Mouse (Mus musculus): ENCODE results near the gene Scaf8. TPM values are rescaled to one million over a fixed set of nuclear protein-coding genes. Genes with fewer than 3 reads are reported as not detected.

Gene Scaf8
- polyA plus RNA-seq, 1 experiment from 2014 or later: 20.2 TPM

DNA sequence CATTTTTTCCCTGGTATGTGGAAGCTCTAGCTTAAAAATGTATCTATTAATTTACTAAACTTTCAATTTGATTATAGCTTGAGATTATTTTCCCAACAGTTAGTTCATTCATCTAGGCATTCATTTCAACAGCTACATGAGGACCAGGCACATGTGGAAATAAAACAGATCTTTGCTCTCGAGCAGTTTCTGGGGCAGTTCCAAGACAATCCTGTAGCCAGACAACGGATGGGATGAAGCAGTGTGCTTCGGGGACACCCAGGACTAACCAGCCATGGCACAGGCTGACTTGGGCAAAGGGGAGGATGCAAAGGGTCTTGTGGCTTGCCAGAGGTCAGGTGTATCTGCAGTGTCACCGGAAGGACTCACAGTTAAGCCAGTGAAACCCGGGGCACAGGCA is 117.9 kb downstream of the Scaf8 start:
- Histone ChIP-seq H3K4me3 (ENCODE audit: low read length) (no peak overlapping the region), H3K36me3 (ENCODE audit: insufficient read depth, low read length) (0 out of 2 replicates have a peak, but pooled peaks cover 3% of the 10 kb centered on the region), H3K27me3 (ENCODE audit: insufficient read depth, low read length) (no peaks in the 10 kb centered on the region), H3K9me3 (ENCODE audit: low read length) (no peaks in the 10 kb centered on the region), H3K4me1 (ENCODE audit: insufficient read depth, low read length) (no peaks in the 10 kb centered on the region), H3K4me2 (replicated peaks; ENCODE audit: low read depth, low read length) (no peak overlapping the region), H3K27ac (ENCODE audit: low read length) (no peak overlapping the region), H3K9ac (replicated peaks; ENCODE audit: low read length) (no peak overlapping the region)
- 87% methylated on average over 5 of the region's 5 CpGs for WGBS
- ATAC-seq (ENCODE audit: low FRiP score, low TSS enrichment): no peak

- H3K27ac ChIP-seq (ENCODE audit: low read length): no peak overlapping the region
- peaks cover 11% of the 10 kb centered on the region for H3K4me1 ChIP-seq (ENCODE audit: insufficient read depth, low read length)
- no peak overlapping the region for H3K9ac ChIP-seq (replicated peaks; ENCODE audit: low read length)
- no peak overlapping the region for H3K4me2 ChIP-seq (replicated peaks; ENCODE audit: low read depth, low read length)
- H3K27me3 ChIP-seq (ENCODE audit: insufficient read depth, low read length): no peaks in the 10 kb centered on the region
- WGBS: 76% methylated on average over 3 of the region's 3 CpGs
- ATAC-seq (ENCODE audit: low FRiP score, low TSS enrichment): no peak
- H3K36me3 ChIP-seq (ENCODE audit: insufficient read depth, low read length): 0 out of 2 replicates have a peak, but pooled peaks cover 4% of the 10 kb centered on the region
- no peaks in the 10 kb centered on the region for H3K9me3 ChIP-seq (ENCODE audit: low read length)
- H3K4me3 ChIP-seq (ENCODE audit: low read length): no peak overlapping the region
Observed at GRCm38 (mm10) chr17:3243672-3244071, 128.9 kb downstream of the Scaf8 start.

DNA sequence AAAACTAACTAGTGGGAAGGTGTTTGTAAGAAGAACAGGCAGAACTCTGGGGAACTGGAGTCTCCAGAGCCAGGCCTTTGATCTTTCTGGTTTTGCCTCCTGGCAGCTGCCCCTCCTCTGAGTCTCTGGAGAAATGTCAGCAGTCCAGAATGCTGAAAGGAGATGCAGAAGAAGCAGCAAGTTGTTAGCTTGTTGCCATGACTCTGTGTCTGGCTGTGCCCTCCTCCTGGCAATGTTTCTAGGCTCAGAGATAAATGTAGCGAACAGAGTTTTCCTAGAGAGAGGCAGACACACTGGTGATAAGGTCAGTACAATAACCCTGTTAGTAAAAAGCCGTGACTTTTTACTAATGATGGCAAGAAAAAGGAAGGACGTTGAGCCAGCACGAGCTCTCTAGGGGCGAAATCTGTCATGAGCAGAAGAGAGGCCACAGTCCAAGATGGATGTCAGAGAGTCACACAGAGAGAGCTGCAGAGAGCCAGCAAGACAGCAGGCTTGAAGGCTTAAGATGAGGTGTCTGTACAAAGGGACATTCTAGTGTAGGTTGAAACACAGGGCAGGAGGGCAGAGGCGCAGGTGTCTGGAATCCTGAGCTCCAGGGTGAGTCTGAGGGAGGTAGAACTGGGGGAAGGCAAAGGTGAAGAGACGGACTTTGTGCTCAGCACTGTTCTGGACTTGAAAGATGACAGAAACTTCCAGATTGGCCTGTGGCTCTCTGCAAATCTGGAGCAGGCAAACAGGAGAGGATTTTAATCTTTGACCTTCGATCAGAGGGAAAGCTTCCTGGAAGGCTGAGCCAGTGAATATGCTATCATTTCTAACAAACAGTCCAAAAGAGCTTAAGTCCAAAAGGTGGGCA is 130.3 kb downstream of the Scaf8 start:
- no peak overlapping the region for H3K4me2 ChIP-seq (replicated peaks; ENCODE audit: low read depth, low read length)
- peak; percentile 72; the same call in 1 of the 2 replicates for ATAC-seq (ENCODE audit: low FRiP score, low TSS enrichment)
- H3K27me3 ChIP-seq (ENCODE audit: insufficient read depth, low read length): no peaks in the 10 kb centered on the region
- no peak overlapping the region for H3K9ac ChIP-seq (replicated peaks; ENCODE audit: low read length)
- H3K4me1 ChIP-seq (ENCODE audit: insufficient read depth, low read length): peaks cover 16% of the 10 kb centered on the region
- H3K27ac ChIP-seq (ENCODE audit: low read length): no peak overlapping the region
- WGBS: 80% methylated on average over 8 of the region's 8 CpGs
- H3K36me3 ChIP-seq (ENCODE audit: insufficient read depth, low read length): 0 out of 2 replicates have a peak, but pooled peaks cover 2% of the 10 kb centered on the region
- no peaks in the 10 kb centered on the region for H3K9me3 ChIP-seq (ENCODE audit: low read length)
- no peak overlapping the region for H3K4me3 ChIP-seq (ENCODE audit: low read length)

DNA sequence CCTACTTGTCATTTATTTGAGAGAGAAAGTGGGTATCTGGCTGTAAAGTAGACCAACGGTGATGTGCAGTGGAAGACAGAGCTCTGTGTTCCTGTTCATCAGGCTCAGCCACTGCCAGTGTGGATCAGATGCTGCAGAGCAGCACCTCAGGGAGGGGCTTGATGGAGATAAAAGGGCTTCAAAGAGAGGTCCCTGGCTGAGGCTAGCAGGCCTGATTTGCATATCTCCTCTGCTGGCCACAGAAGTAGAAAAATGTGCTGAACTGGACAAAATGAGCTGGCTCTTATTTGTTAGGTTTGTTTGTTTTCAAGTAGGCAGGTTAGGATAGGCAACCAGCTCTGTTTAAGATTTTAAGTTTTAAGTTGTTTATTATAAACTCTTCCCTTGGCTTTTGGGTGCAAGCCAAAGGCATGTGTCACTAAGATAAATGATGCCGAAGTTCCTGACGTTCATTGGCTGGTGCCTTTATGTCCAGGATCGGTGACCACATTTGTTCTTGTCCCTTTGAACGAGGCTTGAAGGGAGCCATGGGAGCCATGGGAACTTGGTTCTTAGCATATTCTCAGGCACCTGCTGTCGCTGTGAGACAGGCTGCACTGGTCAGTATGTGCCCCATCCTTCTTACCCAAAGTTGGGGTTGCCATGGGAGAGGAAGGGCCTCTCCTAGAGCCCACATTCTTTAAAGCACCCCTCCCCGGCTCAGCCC is 132.0 kb downstream of the Scaf8 start:
- H3K9ac ChIP-seq (replicated peaks; ENCODE audit: low read length): no peak overlapping the region
- no peak overlapping the region for H3K27ac ChIP-seq (ENCODE audit: low read length)
- H3K4me2 ChIP-seq (replicated peaks; ENCODE audit: low read depth, low read length): no peak overlapping the region
- 32% methylated on average over 7 of the region's 7 CpGs for WGBS
- H3K4me3 ChIP-seq (ENCODE audit: low read length): no peak overlapping the region
- no peaks in the 10 kb centered on the region for H3K36me3 ChIP-seq (ENCODE audit: insufficient read depth, low read length)
- no peak for ATAC-seq (ENCODE audit: low FRiP score, low TSS enrichment)
- H3K4me1 ChIP-seq (ENCODE audit: insufficient read depth, low read length): peaks cover 16% of the 10 kb centered on the region
- H3K27me3 ChIP-seq (ENCODE audit: insufficient read depth, low read length): no peaks in the 10 kb centered on the region
- H3K9me3 ChIP-seq (ENCODE audit: low read length): no peaks in the 10 kb centered on the region

Other genes with a start within 250 kb of the Scaf8 start
- 5.0 and 5.5 TPM in 2 replicates for gene Tiam2, start 211.6 kb downstream of the Scaf8 start, polyA plus RNA-seq (2015; fragmentation: Nextera tagmentation; extraction: Ambion mirVana)

Data from kidney, embryonic 16.5 days (tissue).